Mouse (Mus musculus) retina, adult 2 months (tissue): ENCODE results near the gene Cog5.

ENCODE experiments used
- DNase-seq: peaks from one replicate; pipeline ENCODE4 v3.0.0-alpha.2; 2012; ENCODE audit warnings: low read depth, low spot score

The Cog5 gene

GRCm38 (mm10) chr12:31977613-31978195, 323.0 kb downstream of the Cog5 start:
- DNase-seq: no peak

GRCm38 (mm10) chr12:31983238-31983637, 328.6 kb downstream of the Cog5 start:
- DNase-seq: no peak

- no peak for DNase-seq
Observed at GRCm38 (mm10) chr12:31983769-31984168, 329.1 kb downstream of the Cog5 start.

GRCm38 (mm10) chr12:31984206-31984605, 329.5 kb downstream of the Cog5 start:
- no peak for DNase-seq

DNA sequence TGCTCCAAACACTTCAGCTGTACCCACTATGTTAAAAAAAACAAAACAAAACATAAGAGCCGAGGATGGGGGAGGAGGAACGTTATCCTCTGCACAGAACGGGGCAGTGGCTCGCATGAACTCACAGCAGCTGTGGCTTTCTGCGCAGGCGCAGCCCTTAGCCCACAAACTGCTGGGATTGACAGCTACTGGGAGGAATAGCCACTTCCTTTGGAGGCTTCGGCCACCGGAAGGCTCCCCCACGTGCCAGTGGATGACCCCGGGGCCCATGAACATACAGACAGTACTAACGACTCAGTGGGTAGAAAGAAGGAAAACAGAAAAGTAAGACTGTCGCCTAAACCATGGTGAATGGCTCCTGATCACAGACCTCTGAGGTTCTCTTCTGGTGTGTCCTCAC, 330.0 kb downstream of the Cog5 start:
- no peak for DNase-seq

GRCm38 (mm10) chr12:31985738-31986137, 331.1 kb downstream of the Cog5 start:
- no peak for DNase-seq

DNA sequence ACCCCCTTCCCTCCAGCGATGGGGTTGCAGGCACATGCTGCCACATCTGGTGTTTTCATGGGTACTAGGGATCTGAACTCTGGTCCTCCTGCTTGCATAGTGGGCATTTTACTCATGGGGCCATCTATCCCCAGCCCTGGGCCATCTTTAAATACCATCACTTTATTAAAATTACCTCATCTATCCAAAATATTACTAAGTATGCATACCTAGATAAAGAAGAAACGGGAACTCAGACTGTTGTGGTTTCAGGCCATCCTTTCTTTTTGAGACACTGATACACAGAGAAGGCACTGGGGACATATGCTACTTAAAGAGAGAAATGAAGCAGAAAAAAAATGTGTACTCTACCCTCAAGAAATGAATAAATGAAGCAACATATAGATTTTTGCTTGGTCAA, 331.8 kb downstream of the Cog5 start:
- DNase-seq: no peak
